Mouse (Mus musculus) ES-E14 (cell line): ENCODE measurements around the gene Slc29a2.

ENCODE experiments used
- CHD2 ChIP-seq: IDR thresholded peaks from 2 replicates; pipeline ENCODE4 v1.6.1; 2014; ENCODE audit warnings: mild to moderate bottlenecking, low read depth, low read length, inconsistent platforms
- HCFC1 ChIP-seq: IDR thresholded peaks from 2 replicates; pipeline ENCODE4 v1.6.1; 2012; ENCODE audit warnings: low read length, inconsistent platforms, borderline replicate concordance; ENCODE audit not compliant: insufficient read depth
- ZC3H11A ChIP-seq: IDR thresholded peaks from 2 replicates; pipeline ENCODE4 v1.6.1; 2012; ENCODE audit warnings: low read depth, mild to moderate bottlenecking, inconsistent platforms, low read length, borderline replicate concordance
- ZNF384 ChIP-seq: IDR thresholded peaks from 2 replicates; pipeline ENCODE4 v1.6.1; 2012; ENCODE audit warnings: low read depth, low read length, inconsistent platforms

GRCm38 (mm10) chr19:5018191-5018590 is 5.5 kb upstream of the Slc29a2 start:
- TF ChIP-seq CHD2 (no peak), HCFC1 (no peak), ZC3H11A (no peak), ZNF384 (no peak)
